Mouse (Mus musculus): Measurements from ENCODE around the gene Atp5mpl. TPM values are rescaled to one million over a fixed set of nuclear protein-coding genes. Genes with fewer than 3 reads are reported as not detected.

The Atp5mpl gene
- polyA plus RNA-seq, 1 experiment: 259 TPM

GRCm38 (mm10) chr12:111915781-111916180 is 51.0 kb downstream of the Atp5mpl start:
- DNase-seq (ENCODE audit: extremely low spot score in 1 of 2, low spot score in 1 of 2): no peak

GRCm38 (mm10) chr12:111914031-111914430 is 52.7 kb downstream of the Atp5mpl start:
- no peak for DNase-seq (ENCODE audit: extremely low spot score in 1 of 2, low spot score in 1 of 2)

GRCm38 (mm10) chr12:111912802-111913201 is 54.0 kb downstream of the Atp5mpl start:
- no peak for DNase-seq (ENCODE audit: extremely low spot score in 1 of 2, low spot score in 1 of 2)

- DNase-seq (ENCODE audit: extremely low spot score in 1 of 2, low spot score in 1 of 2): no peak
These were observed 55.0 kb downstream of the Atp5mpl start for GRCm38 (mm10) chr12:111911796-111912195.

Other genes starting within 250 kb of the Atp5mpl start
- gene Klc1, start 208.1 kb downstream of the Atp5mpl start, polyA plus RNA-seq (2012; rRNA removed): 916 and 954 TPM in 2 replicates
- gene Xrcc3, start 153.1 kb downstream of the Atp5mpl start, polyA plus RNA-seq (2012; rRNA removed): 18.7 and 19.9 TPM in 2 replicates
- 42.4 and 43.3 TPM in 2 replicates for gene Zfyve21, start 152.8 kb downstream of the Atp5mpl start, polyA plus RNA-seq (2012; rRNA removed)
- gene Ppp1r13b, start 58.9 kb downstream of the Atp5mpl start, polyA plus RNA-seq (2012; rRNA removed): 37.6 and 37.9 TPM in 2 replicates
- gene Tdrd9, start 4.6 kb upstream of the Atp5mpl start, polyA plus RNA-seq (2012; rRNA removed): 0.84 and 1.3 TPM in 2 replicates
- gene Rd3l, start 14.3 kb upstream of the Atp5mpl start, polyA plus RNA-seq (2012; rRNA removed): 3.1 and 3.7 TPM in 2 replicates
- 5.0 and 5.1 TPM in 2 replicates for gene Aspg, start 139.7 kb upstream of the Atp5mpl start, polyA plus RNA-seq (2012; rRNA removed)
- gene Kif26a, start 179.2 kb upstream of the Atp5mpl start, polyA plus RNA-seq (2012; rRNA removed): 7.6 and 8.3 TPM in 2 replicates